Mouse (Mus musculus) forebrain, embryonic 15.5 days (tissue): Measurements from ENCODE around the gene Adamts12. TPM values are rescaled to one million over a fixed set of nuclear protein-coding genes. Genes with fewer than 3 reads are reported as not detected.

Experiments used
- ATAC-seq: fragments of 200-750 bp; cut with Nextera tagmentation; replicated peaks from 2 replicates; pipeline ENCODE4 v1.8.0; 2017; ENCODE audit warnings: mild to moderate bottlenecking, moderate TSS enrichment, moderate library complexity
- H3K27ac ChIP-seq: fragments of 300-500 bp; sonication (generic); replicated peaks from 2 replicates; pipeline ENCODE4 v1.5.1; 2015; ENCODE audit warnings: mild to moderate bottlenecking, inconsistent platforms
- H3K27me3 ChIP-seq: fragments of 300-500 bp; sonication (generic); 2 replicates; pipeline ENCODE4 v1.6.1; 2015; ENCODE audit warnings: inconsistent platforms
- H3K36me3 ChIP-seq: fragments of 300-500 bp; sonication (generic); 2 replicates; pipeline ENCODE4 v1.6.1; 2015; ENCODE audit warnings: mild to moderate bottlenecking, inconsistent platforms
- H3K4me1 ChIP-seq: fragments of 300-500 bp; sonication (generic); 2 replicates; pipeline ENCODE4 v1.6.1; 2015; ENCODE audit warnings: inconsistent platforms
- H3K4me2 ChIP-seq: fragments of 300-500 bp; sonication (generic); replicated peaks from 2 replicates; pipeline ENCODE4 v1.6.1; 2015; ENCODE audit warnings: mild to moderate bottlenecking, inconsistent platforms
- H3K4me3 ChIP-seq: fragments of 300-500 bp; sonication (generic); 2 replicates; pipeline ENCODE4 v1.5.1; 2015; ENCODE audit warnings: mild to moderate bottlenecking, inconsistent platforms
- H3K9ac ChIP-seq: fragments of 300-500 bp; sonication (generic); replicated peaks from 2 replicates; pipeline ENCODE4 v1.6.1; 2015; ENCODE audit warnings: mild to moderate bottlenecking, inconsistent platforms
- H3K9me3 ChIP-seq: fragments of 300-500 bp; sonication (generic); 2 replicates; pipeline ENCODE4 v1.6.1; 2016; ENCODE audit warnings: inconsistent platforms
- WGBS: fragments of 180-500 bp; shearing (Covaris S2); methylation state at CpG from one replicate; pipeline ENCODE4 v1.1.7; 2015; ENCODE audit warnings: mixed read lengths; 5-methylcytosine and 5-hydroxymethylcytosine counted together
- polyA plus RNA-seq: library from polyadenylated mRNA; unstranded; fragments of >200 nt; fragmentation: Nextera tagmentation; extraction: Ambion mirVana; gene quantifications from 2 replicates; pipeline ENCODE4 v1.2.1, GENCODE M21; 2015

Adamts12 gene
- polyA plus RNA-seq, 1 experiment from 2014 or later: 1.0 TPM

- no peak for ATAC-seq
- no peak overlapping the region for H3K9ac ChIP-seq
Measured at GRCm38 (mm10) chr15:11360888-11361287, 296.3 kb downstream of the Adamts12 start.

GRCm38 (mm10) chr15:11361824-11362223 is 297.2 kb downstream of the Adamts12 start:
- H3K27me3 ChIP-seq: no peaks in the 10 kb centered on the region
- no peak for ATAC-seq
- no peak overlapping the region for H3K4me3 ChIP-seq
- no peaks in the 10 kb centered on the region for H3K9me3 ChIP-seq
- H3K36me3 ChIP-seq: no peaks in the 10 kb centered on the region
- no peak overlapping the region for H3K9ac ChIP-seq
- WGBS: 89% methylated on average over 5 of the region's 5 CpGs
- H3K4me1 ChIP-seq: 0 out of 2 replicates have a peak, but pooled peaks cover 3% of the 10 kb centered on the region
- no peak overlapping the region for H3K27ac ChIP-seq
- no peak overlapping the region for H3K4me2 ChIP-seq

More at GRCm38 (mm10) chr15:11360888-11361287, 296.3 kb downstream of the Adamts12 start:
- Histone ChIP-seq H3K4me1 (0 out of 2 replicates have a peak, but pooled peaks cover 3% of the 10 kb centered on the region), H3K36me3 (no peaks in the 10 kb centered on the region), H3K9me3 (no peaks in the 10 kb centered on the region), H3K27me3 (no peaks in the 10 kb centered on the region), H3K4me2 (no peak overlapping the region), H3K27ac (no peak overlapping the region), H3K4me3 (no peak overlapping the region)
- 85% methylated on average over 1 of the region's 1 CpGs for WGBS

- H3K36me3 ChIP-seq: no peaks in the 10 kb centered on the region
- WGBS: 13% methylated on average over 2 of the region's 2 CpGs
- H3K4me1 ChIP-seq: 0 out of 2 replicates have a peak, but pooled peaks cover 3% of the 10 kb centered on the region
- ATAC-seq: peak; percentile 71
- H3K4me3 ChIP-seq: no peak overlapping the region
- no peak overlapping the region for H3K9ac ChIP-seq
- H3K9me3 ChIP-seq: no peaks in the 10 kb centered on the region
- H3K4me2 ChIP-seq: no peak overlapping the region
- no peaks in the 10 kb centered on the region for H3K27me3 ChIP-seq
- H3K27ac ChIP-seq: no peak overlapping the region
Measured at GRCm38 (mm10) chr15:11364112-11364511, 299.5 kb downstream of the Adamts12 start.

- Histone ChIP-seq H3K4me3 (no peak overlapping the region), H3K36me3 (no peaks in the 10 kb centered on the region), H3K27me3 (no peaks in the 10 kb centered on the region), H3K9me3 (no peaks in the 10 kb centered on the region), H3K9ac (no peak overlapping the region), H3K4me1 (0 out of 2 replicates have a peak, but pooled peaks cover 3% of the 10 kb centered on the region), H3K4me2 (no peak overlapping the region), H3K27ac (no peak overlapping the region)
- WGBS: 97% methylated on average over 1 of the region's 1 CpGs
- 0 out of 2 replicates have a peak, but pooled peaks have one; percentile 59 for ATAC-seq
Measured at GRCm38 (mm10) chr15:11364795-11365194, 300.2 kb downstream of the Adamts12 start.

GRCm38 (mm10) chr15:11369572-11369971 is 305.0 kb downstream of the Adamts12 start:
- H3K4me3 ChIP-seq: no peak overlapping the region
- no peaks in the 10 kb centered on the region for H3K9me3 ChIP-seq
- H3K27ac ChIP-seq: no peak overlapping the region
- ATAC-seq: no peak
- no peak overlapping the region for H3K9ac ChIP-seq
- no peaks in the 10 kb centered on the region for H3K27me3 ChIP-seq
- 0 out of 2 replicates have a peak, but pooled peaks cover 3% of the 10 kb centered on the region for H3K4me1 ChIP-seq
- no peaks in the 10 kb centered on the region for H3K36me3 ChIP-seq
- H3K4me2 ChIP-seq: no peak overlapping the region
- whole genome bisulfite sequencing: 78% methylated on average over 3 of the region's 3 CpGs

- 87% methylated on average over 7 of the region's 7 CpGs for whole genome bisulfite sequencing
- no peak for ATAC-seq
- no peaks in the 10 kb centered on the region for H3K36me3 ChIP-seq
- H3K27me3 ChIP-seq: no peaks in the 10 kb centered on the region
- H3K4me2 ChIP-seq: no peak overlapping the region
- no peak overlapping the region for H3K27ac ChIP-seq
- no peaks in the 10 kb centered on the region for H3K4me1 ChIP-seq
- no peak overlapping the region for H3K9ac ChIP-seq
- H3K4me3 ChIP-seq: no peak overlapping the region
- no peaks in the 10 kb centered on the region for H3K9me3 ChIP-seq
Measured at GRCm38 (mm10) chr15:11370477-11371085, 306.0 kb downstream of the Adamts12 start.

- Histone ChIP-seq H3K36me3 (peaks cover 13% of the 10 kb centered on the region), H3K9ac (no peak overlapping the region), H3K4me2 (no peak overlapping the region), H3K27me3 (no peaks in the 10 kb centered on the region), H3K9me3 (no peaks in the 10 kb centered on the region), H3K4me3 (no peak overlapping the region), H3K4me1 (peaks cover 2% of the 10 kb centered on the region; the same call in 1 of the 2 replicates), H3K27ac (no peak overlapping the region)
- 84% methylated on average over 8 of the region's 8 CpGs for WGBS
- peak; percentile 33 for ATAC-seq
Measured at GRCm38 (mm10) chr15:11379431-11380086, 315.0 kb downstream of the Adamts12 start.

GRCm38 (mm10) chr15:11380087-11380530 is 315.5 kb downstream of the Adamts12 start:
- Histone ChIP-seq H3K27ac (no peak overlapping the region), H3K4me1 (peaks cover 2% of the 10 kb centered on the region; the same call in 1 of the 2 replicates), H3K36me3 (peaks cover 19% of the 10 kb centered on the region), H3K9ac (no peak overlapping the region), H3K27me3 (no peaks in the 10 kb centered on the region), H3K4me3 (no peak overlapping the region), H3K4me2 (no peak overlapping the region), H3K9me3 (no peaks in the 10 kb centered on the region)
- 42% methylated on average over 8 of the region's 8 CpGs for WGBS
- peak; percentile 68 for ATAC-seq

- H3K4me2 ChIP-seq: no peak overlapping the region
- peaks cover 2% of the 10 kb centered on the region; the same call in 1 of the 2 replicates for H3K4me1 ChIP-seq
- H3K9ac ChIP-seq: no peak overlapping the region
- no peaks in the 10 kb centered on the region for H3K27me3 ChIP-seq
- H3K9me3 ChIP-seq: no peaks in the 10 kb centered on the region
- WGBS: 83% methylated on average over 8 of the region's 8 CpGs
- no peak for ATAC-seq
- no peak overlapping the region for H3K4me3 ChIP-seq
- H3K36me3 ChIP-seq: peaks cover 24% of the 10 kb centered on the region
- H3K27ac ChIP-seq: no peak overlapping the region
Measured at GRCm38 (mm10) chr15:11380616-11381015, 316.0 kb downstream of the Adamts12 start.

- Histone ChIP-seq H3K27ac (no peak overlapping the region), H3K27me3 (no peaks in the 10 kb centered on the region), H3K9ac (no peak overlapping the region), H3K4me3 (no peak overlapping the region), H3K4me2 (no peak overlapping the region), H3K36me3 (peaks cover 43% of the 10 kb centered on the region), H3K4me1 (peaks cover 2% of the 10 kb centered on the region; the same call in 1 of the 2 replicates), H3K9me3 (no peaks in the 10 kb centered on the region)
- 75% methylated on average over 12 of the region's 12 CpGs for WGBS
- no peak for ATAC-seq
Measured at GRCm38 (mm10) chr15:11382585-11382984, 318.0 kb downstream of the Adamts12 start.

- H3K9ac ChIP-seq: no peak overlapping the region
- ATAC-seq: no peak
- H3K9me3 ChIP-seq: no peaks in the 10 kb centered on the region
- H3K27me3 ChIP-seq: no peaks in the 10 kb centered on the region
- 93% methylated on average over 21 of the region's 21 CpGs for WGBS
- no peak overlapping the region for H3K27ac ChIP-seq
- H3K4me1 ChIP-seq: peaks cover 2% of the 10 kb centered on the region; the same call in 1 of the 2 replicates
- H3K4me3 ChIP-seq: no peak overlapping the region
- H3K36me3 ChIP-seq: peaks cover 56% of the 10 kb centered on the region
- H3K4me2 ChIP-seq: no peak overlapping the region
Measured at GRCm38 (mm10) chr15:11383796-11384195, 319.2 kb downstream of the Adamts12 start.

- Histone ChIP-seq H3K27ac (no peak overlapping the region), H3K9me3 (no peaks in the 10 kb centered on the region), H3K9ac (no peak overlapping the region), H3K4me3 (no peak overlapping the region), H3K36me3 (peaks cover 62% of the 10 kb centered on the region), H3K4me2 (no peak overlapping the region), H3K27me3 (no peaks in the 10 kb centered on the region), H3K4me1 (peaks cover 6% of the 10 kb centered on the region)
- 96% methylated on average over 16 of the region's 16 CpGs for WGBS
- no peak for ATAC-seq
Measured at GRCm38 (mm10) chr15:11392903-11393302, 328.3 kb downstream of the Adamts12 start.
